Mouse (Mus musculus): ENCODE measurements at regions not wholly inside any gene's neighbourhood (a gene's known extent, or its start where the extent isn't known, plus 50 kb on each side); places are given as distances from the start of the nearest gene placed in this dataset.

DNA sequence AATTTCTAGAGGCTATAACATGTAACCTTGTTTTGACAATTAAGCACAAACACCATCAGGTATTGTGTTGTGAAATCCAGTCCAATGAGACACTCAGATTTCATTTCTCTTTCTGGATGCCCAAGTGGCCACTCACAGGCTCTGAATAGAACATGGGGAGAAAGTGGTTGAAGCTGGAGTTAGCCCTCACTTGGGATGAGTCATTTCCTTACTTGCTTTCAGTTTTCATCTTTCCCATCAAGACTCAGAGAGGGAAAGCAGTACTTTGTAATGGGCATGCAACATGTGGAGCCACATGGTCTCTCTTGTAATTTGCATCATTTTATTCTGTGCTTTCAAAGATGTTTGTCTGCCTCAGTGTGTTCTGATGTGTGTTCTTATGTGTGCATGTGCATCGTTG is 167.6 kb upstream of the Tom1l1 start:
- H3K4me1 ChIP-seq (ENCODE audit: control insufficient read depth, insufficient read depth, low read length), result no peaks in the 10 kb centered on the region
- 92% methylated on average over 1 of the region's 1 CpGs for WGBS
- TF ChIP-seq POLR2A (IDR thresholded peaks at IDR 0.05; ENCODE audit: insufficient read depth, low read depth, low read length) (no peak), CTCF (IDR thresholded peaks at IDR 0.05; ENCODE audit: insufficient read depth, low read depth, low read length) (no peak)
- H3K27ac ChIP-seq (ENCODE audit: insufficient read depth, low read depth, low read length), result no peak overlapping the region
- H3K4me3 ChIP-seq (ENCODE audit: insufficient read depth, low read depth, low read length), result no peak overlapping the region

- TF ChIP-seq CTCF (IDR thresholded peaks at IDR 0.05; ENCODE audit: insufficient read depth, low read depth, low read length) (no peak), POLR2A (IDR thresholded peaks at IDR 0.05; ENCODE audit: insufficient read depth, low read depth, low read length) (no peak)
- 77% methylated on average over 3 of the region's 3 CpGs for WGBS
- H3K4me3 ChIP-seq (ENCODE audit: insufficient read depth, low read depth, low read length), result no peak overlapping the region
Measured at GRCm38 (mm10) chr11:90855324-90855723, 167.2 kb upstream of the Tom1l1 start.

GRCm38 (mm10) chr11:90851221-90851620 is 163.1 kb upstream of the Tom1l1 start:
- Histone ChIP-seq H3K4me1 (ENCODE audit: control insufficient read depth, insufficient read depth, low read length) (no peaks in the 10 kb centered on the region), H3K27ac (ENCODE audit: insufficient read depth, low read depth, low read length) (no peak overlapping the region), H3K4me3 (ENCODE audit: insufficient read depth, low read depth, low read length) (no peak overlapping the region)
- TF ChIP-seq POLR2A (IDR thresholded peaks at IDR 0.05; ENCODE audit: insufficient read depth, low read depth, low read length) (no peak), CTCF (IDR thresholded peaks at IDR 0.05; ENCODE audit: insufficient read depth, low read depth, low read length) (no peak)

More at GRCm38 (mm10) chr11:90855324-90855723, 167.2 kb upstream of the Tom1l1 start:
- no peaks in the 10 kb centered on the region for H3K4me1 ChIP-seq (ENCODE audit: control insufficient read depth, insufficient read depth, low read length)
- no peak overlapping the region for H3K27ac ChIP-seq (ENCODE audit: insufficient read depth, low read depth, low read length)

DNA sequence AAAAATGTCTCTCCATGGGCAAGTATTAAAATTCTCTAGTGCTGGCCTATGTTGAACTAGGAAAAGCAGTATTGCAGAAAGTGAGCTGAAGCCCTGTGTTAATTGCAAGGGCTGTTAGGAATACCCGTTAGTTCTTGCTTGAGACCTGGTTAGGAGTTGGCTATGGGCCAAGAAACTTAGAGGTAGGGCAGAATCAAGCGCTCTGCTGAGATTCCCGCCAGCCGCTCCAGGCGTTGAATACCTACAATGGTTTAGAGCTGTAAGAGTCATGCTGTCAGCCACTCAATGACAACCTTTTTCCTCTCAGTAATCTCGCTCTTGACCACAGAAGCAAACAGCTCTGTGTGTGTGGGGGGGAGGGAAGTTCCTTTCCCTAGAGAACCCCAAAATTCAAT is 156.8 kb upstream of the Tom1l1 start:
- TF ChIP-seq POLR2A (IDR thresholded peaks at IDR 0.05; ENCODE audit: insufficient read depth, low read depth, low read length) (no peak), CTCF (IDR thresholded peaks at IDR 0.05; ENCODE audit: insufficient read depth, low read depth, low read length) (no peak)
- 85% methylated on average over 6 of the region's 6 CpGs for WGBS
- H3K4me3 ChIP-seq (ENCODE audit: insufficient read depth, low read depth, low read length), result no peak overlapping the region
- no peaks in the 10 kb centered on the region for H3K4me1 ChIP-seq (ENCODE audit: control insufficient read depth, insufficient read depth, low read length)
- no peak overlapping the region for H3K27ac ChIP-seq (ENCODE audit: insufficient read depth, low read depth, low read length)

- 84% methylated on average over 15 of the region's 15 CpGs for WGBS
- no peak for TF ChIP-seq CTCF (IDR thresholded peaks at IDR 0.05; ENCODE audit: insufficient read depth, low read depth, low read length)
- TF ChIP-seq POLR2A (IDR thresholded peaks at IDR 0.05; ENCODE audit: insufficient read depth, low read depth, low read length), result no peak
- no peak overlapping the region for H3K4me3 ChIP-seq (ENCODE audit: insufficient read depth, low read depth, low read length)
- H3K27ac ChIP-seq (ENCODE audit: insufficient read depth, low read depth, low read length), result no peak overlapping the region
- H3K4me1 ChIP-seq (ENCODE audit: control insufficient read depth, insufficient read depth, low read length), result no peaks in the 10 kb centered on the region
Measured at GRCm38 (mm10) chr11:90844266-90844924, 156.2 kb upstream of the Tom1l1 start.

DNA sequence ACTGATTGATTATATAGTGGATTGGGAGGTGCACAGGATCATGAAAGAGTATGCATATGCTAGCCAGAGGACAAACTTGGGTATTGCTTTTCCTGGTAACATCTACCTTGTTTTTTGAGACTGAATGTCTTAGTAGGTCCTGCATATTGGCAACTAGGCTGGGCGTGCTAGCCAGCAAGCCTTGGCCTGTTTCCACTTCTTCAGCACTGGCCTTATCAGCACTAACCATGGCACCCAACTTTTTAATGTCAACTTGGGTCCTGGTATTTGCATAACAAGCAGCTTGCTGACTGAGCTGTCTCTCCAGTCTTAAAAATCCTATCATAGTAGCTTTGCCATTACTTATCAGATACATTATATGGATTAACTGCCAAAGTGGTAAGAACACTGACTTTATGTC is 150.0 kb upstream of the Tom1l1 start:
- TF ChIP-seq CTCF (IDR thresholded peaks at IDR 0.05; ENCODE audit: insufficient read depth, low read depth, low read length) (no peak), POLR2A (IDR thresholded peaks at IDR 0.05; ENCODE audit: insufficient read depth, low read depth, low read length) (no peak)
- no peak overlapping the region for H3K27ac ChIP-seq (ENCODE audit: insufficient read depth, low read depth, low read length)
- 97% methylated on average over 1 of the region's 1 CpGs for WGBS
- H3K4me3 ChIP-seq (ENCODE audit: insufficient read depth, low read depth, low read length), result no peak overlapping the region
- H3K4me1 ChIP-seq (ENCODE audit: control insufficient read depth, insufficient read depth, low read length), result no peaks in the 10 kb centered on the region

GRCm38 (mm10) chr11:90824761-90825160 is 136.6 kb upstream of the Tom1l1 start:
- no peak for TF ChIP-seq CTCF (IDR thresholded peaks at IDR 0.05; ENCODE audit: insufficient read depth, low read depth, low read length)
- no peak for TF ChIP-seq POLR2A (IDR thresholded peaks at IDR 0.05; ENCODE audit: insufficient read depth, low read depth, low read length)
- no peak overlapping the region for H3K4me3 ChIP-seq (ENCODE audit: insufficient read depth, low read depth, low read length)
- H3K4me1 ChIP-seq (ENCODE audit: control insufficient read depth, insufficient read depth, low read length), result no peaks in the 10 kb centered on the region
- H3K27ac ChIP-seq (ENCODE audit: insufficient read depth, low read depth, low read length), result no peak overlapping the region
- 59% methylated on average over 5 of the region's 5 CpGs for WGBS

- TF ChIP-seq POLR2A (IDR thresholded peaks at IDR 0.05; ENCODE audit: insufficient read depth, low read depth, low read length) (no peak), CTCF (IDR thresholded peaks at IDR 0.05; ENCODE audit: insufficient read depth, low read depth, low read length) (no peak)
- 75% methylated on average over 2 of the region's 2 CpGs for WGBS
- no peak overlapping the region for H3K4me3 ChIP-seq (ENCODE audit: insufficient read depth, low read depth, low read length)
Measured at GRCm38 (mm10) chr11:90816727-90817126, 128.6 kb upstream of the Tom1l1 start.

DNA sequence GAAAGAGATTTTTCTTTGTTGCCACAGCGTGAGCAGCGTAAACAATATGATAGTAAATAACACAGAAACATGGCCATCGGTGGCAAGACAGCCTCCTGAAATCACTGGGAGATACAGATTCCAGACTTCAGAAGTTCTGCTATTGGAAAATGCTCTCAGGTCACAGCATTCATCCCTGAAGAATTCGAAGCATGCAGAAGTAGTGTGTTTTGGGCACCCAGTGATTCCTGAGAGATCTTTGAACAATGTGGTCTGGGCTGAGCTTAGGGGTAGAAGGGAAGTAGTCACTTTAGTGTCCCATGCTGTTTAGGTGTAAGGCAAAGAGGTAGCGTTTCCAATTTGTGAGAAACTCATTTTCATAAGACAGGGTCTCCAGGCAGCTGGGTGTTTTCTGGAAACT is 126.3 kb upstream of the Tom1l1 start:
- H3K4me3 ChIP-seq (ENCODE audit: insufficient read depth, low read depth, low read length), result no peak overlapping the region
- 91% methylated on average over 5 of the region's 5 CpGs for WGBS
- no peak overlapping the region for H3K27ac ChIP-seq (ENCODE audit: insufficient read depth, low read depth, low read length)
- no peaks in the 10 kb centered on the region for H3K4me1 ChIP-seq (ENCODE audit: control insufficient read depth, insufficient read depth, low read length)
- no peak for TF ChIP-seq POLR2A (IDR thresholded peaks at IDR 0.05; ENCODE audit: insufficient read depth, low read depth, low read length)
- no peak for TF ChIP-seq CTCF (IDR thresholded peaks at IDR 0.05; ENCODE audit: insufficient read depth, low read depth, low read length)

More at GRCm38 (mm10) chr11:90816727-90817126, 128.6 kb upstream of the Tom1l1 start:
- no peak overlapping the region for H3K27ac ChIP-seq (ENCODE audit: insufficient read depth, low read depth, low read length)
- no peaks in the 10 kb centered on the region for H3K4me1 ChIP-seq (ENCODE audit: control insufficient read depth, insufficient read depth, low read length)

Data from olfactory bulb, adult 2 months (tissue).